Mouse (Mus musculus) limb, embryonic 14.5 days (tissue): ENCODE results near the gene Ttc37. TPM values are rescaled to one million over a fixed set of nuclear protein-coding genes. Genes with fewer than 3 reads are reported as not detected.

Experiments used
- ATAC-seq: fragments of 200-750 bp; cut with Nextera tagmentation; 2 replicates; pipeline ENCODE4 v1.8.0; 2017; ENCODE audit warnings: low read depth, moderate number of reproducible peaks, moderate TSS enrichment; ENCODE audit not compliant: low FRiP score
- DNase-seq: peaks from one replicate; pipeline ENCODE4 v3.0.0-alpha.2; 2015; ENCODE audit warnings: low spot score
- H3K27ac ChIP-seq: fragments of 300-500 bp; sonication (generic); replicated peaks from 2 replicates; pipeline ENCODE4 v1.5.1; 2014; ENCODE audit warnings: low read depth, mild to moderate bottlenecking, low read length, moderate library complexity, mixed read lengths
- H3K27me3 ChIP-seq: fragments of 300-500 bp; sonication (generic); 2 replicates; pipeline ENCODE4 v1.6.1; 2014; ENCODE audit warnings: low read length, mixed read lengths; ENCODE audit not compliant: control insufficient read depth, insufficient read depth
- H3K36me3 ChIP-seq: fragments of 300-500 bp; sonication (generic); 2 replicates; pipeline ENCODE4 v1.6.1; 2014; ENCODE audit warnings: mild to moderate bottlenecking, low read length, moderate library complexity, mixed read lengths; ENCODE audit not compliant: control insufficient read depth, insufficient read depth
- H3K4me1 ChIP-seq: fragments of 300-500 bp; sonication (generic); 2 replicates; pipeline ENCODE4 v1.6.1; 2014; ENCODE audit warnings: antibody characterized with exemption, low read length, mixed read lengths; ENCODE audit not compliant: control insufficient read depth, insufficient read depth
- H3K4me2 ChIP-seq: fragments of 300-500 bp; sonication (generic); replicated peaks from 2 replicates; pipeline ENCODE4 v1.6.1; 2014; ENCODE audit warnings: low read depth, mild to moderate bottlenecking, low read length, moderate library complexity; ENCODE audit not compliant: severe bottlenecking
- H3K4me3 ChIP-seq: fragments of 300-500 bp; sonication (generic); replicated peaks from 2 replicates; pipeline ENCODE4 v1.5.1; 2014; ENCODE audit warnings: low read length
- H3K9ac ChIP-seq: fragments of 300-500 bp; sonication (generic); 2 replicates; pipeline ENCODE4 v1.6.1; 2014; ENCODE audit warnings: mild to moderate bottlenecking, low read depth, low read length, moderate library complexity; ENCODE audit not compliant: severe bottlenecking
- H3K9me3 ChIP-seq: fragments of 300-500 bp; sonication (generic); 2 replicates; pipeline ENCODE4 v1.6.1; 2016; ENCODE audit warnings: low read length; ENCODE audit not compliant: control insufficient read depth
- POLR2A ChIP-seq: fragments of 200-500 bp; IDR thresholded peaks from 2 replicates; pipeline ENCODE4 v1.8.0; 2012; ENCODE audit warnings: inconsistent platforms, mild to moderate bottlenecking, moderate library complexity, borderline replicate concordance; ENCODE audit not compliant: insufficient read depth, insufficient read length; ENCODE audit errors: extremely low read depth
- WGBS: fragments of 180-500 bp; shearing (Covaris S2); extraction: QIAGEN DNeasy Blood & Tissue Kit; methylation state at CpG from one replicate; pipeline ENCODE4 v1.1.7; 2014; 5-methylcytosine and 5-hydroxymethylcytosine counted together
- polyA plus RNA-seq, 2 experiments: library from polyadenylated mRNA; depleted of rRNA in 1 of 2; stranded (reverse) in 1 of 2; unstranded in 1 of 2; fragments of >200 nt; fragmentation: Nextera tagmentation in 1 of 2; extraction: Ambion mirVana in 1 of 2; gene quantifications; 2 replicates each; pipeline versions ENCODE4 v1.2.1 to v1.2.3; 2012 to 2014

Ttc37 gene
- polyA plus RNA-seq, 2 experiments, result 17.9 to 22.3 TPM

GRCm38 (mm10) chr13:76064363-76064945, 34.1 kb upstream of the Ttc37 start:
- H3K36me3 ChIP-seq, result peaks cover 12% of the 10 kb centered on the region
- TF ChIP-seq POLR2A, result no peak
- DNase-seq, result no peak
- no peaks in the 10 kb centered on the region for H3K4me1 ChIP-seq
- no peak overlapping the region for H3K9ac ChIP-seq
- H3K27me3 ChIP-seq, result no peaks in the 10 kb centered on the region
- H3K9me3 ChIP-seq, result no peaks in the 10 kb centered on the region
- no peak overlapping the region for H3K4me2 ChIP-seq
- H3K4me3 ChIP-seq, result no peak overlapping the region
- 51% methylated on average over 13 of the region's 13 CpGs for WGBS
- no peak overlapping the region for H3K27ac ChIP-seq
- no peak for ATAC-seq

- DNase-seq (no peak), ATAC-seq (no peak)
- no peak for TF ChIP-seq POLR2A
- H3K27ac ChIP-seq, result no peak overlapping the region
- no peaks in the 10 kb centered on the region for H3K36me3 ChIP-seq
- H3K4me3 ChIP-seq, result no peak overlapping the region
- 85% methylated on average over 1 of the region's 1 CpGs for WGBS
- no peaks in the 10 kb centered on the region for H3K9me3 ChIP-seq
- no peak overlapping the region for H3K4me2 ChIP-seq
- H3K9ac ChIP-seq, result no peak overlapping the region
- H3K4me1 ChIP-seq, result no peaks in the 10 kb centered on the region
- H3K27me3 ChIP-seq, result no peaks in the 10 kb centered on the region
Measured at GRCm38 (mm10) chr13:76074323-76074722, 24.2 kb upstream of the Ttc37 start.

GRCm38 (mm10) chr13:76098116-76098492, 430 bp upstream of the Ttc37 start:
- Histone ChIP-seq H3K27ac (peak overlapping the region; percentile 78), H3K4me3 (peak overlapping the region; percentile 73), H3K4me2 (peak overlapping the region; percentile 58), H3K4me1 (peaks cover 3% of the 10 kb centered on the region), H3K9ac (peak overlapping the region; percentile 65), H3K36me3 (peaks cover 5% of the 10 kb centered on the region; the same call in 1 of the 2 replicates), H3K9me3 (no peaks in the 10 kb centered on the region), H3K27me3 (no peaks in the 10 kb centered on the region)
- TF ChIP-seq POLR2A, result no peak
- 3% methylated on average over 16 of the region's 16 CpGs for WGBS
- ATAC-seq (peak; percentile 79), DNase-seq (peak; percentile 50)

GRCm38 (mm10) chr13:76101989-76102388, 3.5 kb downstream of the Ttc37 start:
- no peak overlapping the region for H3K4me3 ChIP-seq
- DNase-seq, result no peak
- no peaks in the 10 kb centered on the region for H3K9me3 ChIP-seq
- H3K27ac ChIP-seq, result no peak overlapping the region
- H3K4me1 ChIP-seq, result peaks cover 3% of the 10 kb centered on the region
- H3K9ac ChIP-seq, result no peak overlapping the region
- WGBS, result 87% methylated on average over 2 of the region's 2 CpGs
- ATAC-seq, result no peak
- H3K36me3 ChIP-seq, result peaks cover 22% of the 10 kb centered on the region
- no peak for TF ChIP-seq POLR2A
- H3K27me3 ChIP-seq, result no peaks in the 10 kb centered on the region
- no peak overlapping the region for H3K4me2 ChIP-seq

GRCm38 (mm10) chr13:76109069-76109824, 10.7 kb downstream of the Ttc37 start:
- Histone ChIP-seq H3K4me1 (no peaks in the 10 kb centered on the region), H3K4me3 (no peak overlapping the region), H3K4me2 (no peak overlapping the region), H3K27me3 (no peaks in the 10 kb centered on the region), H3K36me3 (peaks cover 61% of the 10 kb centered on the region), H3K9ac (no peak overlapping the region), H3K9me3 (no peaks in the 10 kb centered on the region), H3K27ac (no peak overlapping the region)
- no peak for TF ChIP-seq POLR2A
- 90% methylated on average over 18 of the region's 18 CpGs for WGBS
- no peak for ATAC-seq
- DNase-seq, result no peak

- peaks cover 89% of the 10 kb centered on the region for H3K36me3 ChIP-seq
- no peak overlapping the region for H3K9ac ChIP-seq
- 91% methylated on average over 4 of the region's 4 CpGs for WGBS
- H3K4me3 ChIP-seq, result no peak overlapping the region
- DNase-seq (no peak), ATAC-seq (no peak)
- no peaks in the 10 kb centered on the region for H3K27me3 ChIP-seq
- no peaks in the 10 kb centered on the region for H3K4me1 ChIP-seq
- no peak overlapping the region for H3K4me2 ChIP-seq
- no peaks in the 10 kb centered on the region for H3K9me3 ChIP-seq
- no peak for TF ChIP-seq POLR2A
- H3K27ac ChIP-seq, result no peak overlapping the region
Measured at GRCm38 (mm10) chr13:76128799-76129198, 30.3 kb downstream of the Ttc37 start.
